Mouse (Mus musculus): ENCODE data around the gene D930007J09Rik.

The D930007J09Rik gene

GRCm38 (mm10) chr13:32802259-32803081 lies at the start of gene D930007J09Rik:
D930007J09Rik (minus strand) TSS chr13:32802849.
- DNase-seq (ENCODE audit: low spot score): peak; percentile 34

GRCm38 (mm10) chr13:32851967-32852366 lies 49.3 kb upstream of the D930007J09Rik start:
- DNase-seq (ENCODE audit: low spot score): no peak

- peak; percentile 37 for DNase-seq (ENCODE audit: low spot score)
Measured at GRCm38 (mm10) chr13:32850668-32851404, 48.2 kb upstream of the D930007J09Rik start, which contains the start of gene Serpinb1a. Serpinb1a (minus strand) TSS chr13:32851185.

DNA sequence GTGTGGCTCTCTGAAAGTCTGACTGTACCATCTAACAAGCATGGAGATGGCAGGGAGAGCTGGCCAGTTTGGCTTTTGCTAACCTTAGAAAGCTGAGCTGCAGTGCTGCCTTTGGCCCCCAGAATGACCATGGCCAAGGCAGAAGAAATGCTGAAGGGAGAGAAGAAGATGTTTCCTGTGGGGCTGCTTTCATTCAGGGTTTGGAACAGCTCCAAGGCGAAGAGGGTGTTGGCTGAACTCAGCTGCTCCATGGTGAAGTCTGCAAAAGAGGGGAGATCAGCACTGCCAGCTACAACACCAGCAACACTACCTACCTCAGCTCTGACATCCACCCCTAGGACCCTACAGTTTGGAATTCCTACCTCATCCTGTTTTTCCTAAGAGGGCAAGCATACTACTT lies 47.5 kb upstream of the D930007J09Rik start:
- DNase-seq (ENCODE audit: low spot score): no peak

DNA sequence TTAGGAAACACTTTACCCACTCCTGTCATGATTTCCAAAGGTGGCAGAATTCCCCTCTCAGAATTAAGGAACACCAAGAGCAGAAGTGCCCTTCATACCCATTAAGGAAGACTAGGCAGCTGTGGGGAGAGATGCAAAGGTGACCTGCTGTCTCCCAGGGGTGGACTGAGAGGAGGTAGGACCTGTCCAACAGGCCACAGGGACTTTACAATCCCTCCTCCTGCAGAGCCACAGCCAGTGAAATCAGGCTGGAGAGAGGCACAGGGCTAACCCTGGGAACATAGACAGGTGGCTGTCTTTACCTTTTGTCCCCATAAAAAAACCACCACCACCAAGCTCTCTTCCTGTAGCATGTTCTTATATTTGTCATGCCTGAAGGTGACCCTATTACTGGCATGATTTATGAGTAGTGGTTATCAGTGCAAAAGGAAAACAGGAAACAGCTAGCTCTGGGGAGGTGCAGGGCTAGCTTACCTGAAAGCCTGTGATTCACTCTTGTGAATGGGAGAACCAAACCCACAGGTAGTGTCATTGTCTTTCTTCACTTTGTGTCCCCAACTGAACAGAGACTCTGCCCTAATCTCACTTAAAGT lies 47.0 kb upstream of the D930007J09Rik start:
- no peak for DNase-seq (ENCODE audit: low spot score)

DNA sequence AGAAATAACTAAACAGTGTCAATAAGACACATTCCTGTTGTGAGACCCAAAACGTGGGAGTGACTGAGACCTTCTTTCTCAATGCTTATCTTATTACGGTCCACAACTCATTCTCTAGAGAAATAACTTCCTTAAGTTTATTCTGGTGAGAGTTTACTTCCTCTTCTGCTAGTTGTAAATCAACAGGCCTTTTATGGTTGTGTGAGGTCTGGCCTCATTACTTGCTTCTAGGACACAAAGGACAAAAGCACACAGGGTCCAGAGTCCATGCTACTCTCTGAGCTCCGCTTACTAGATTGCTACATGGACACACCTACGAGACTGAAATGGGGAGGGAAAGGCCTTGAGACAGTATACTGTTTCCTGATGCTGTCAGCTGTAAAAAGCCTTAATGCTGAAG lies 46.4 kb upstream of the D930007J09Rik start:
- no peak for DNase-seq (ENCODE audit: low spot score)

DNA sequence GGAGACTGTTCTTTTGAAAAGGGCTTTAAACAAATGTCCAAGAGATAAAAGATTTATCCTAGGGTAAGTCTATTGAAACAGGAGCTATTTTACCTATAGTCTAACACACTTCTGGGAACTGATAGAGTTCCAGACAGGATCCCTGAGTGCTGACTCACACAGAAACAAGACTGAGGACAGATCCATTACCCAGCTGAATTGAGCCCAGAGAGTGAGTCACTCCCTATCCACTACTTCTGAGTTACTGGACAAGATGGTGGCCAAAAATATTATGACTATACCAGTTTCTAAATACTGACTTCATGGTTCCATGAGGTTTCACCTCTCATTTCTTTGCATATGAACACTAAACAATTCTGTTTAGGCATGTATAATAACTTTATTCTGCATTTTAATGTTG lies 43.6 kb upstream of the D930007J09Rik start:
- no peak for DNase-seq (ENCODE audit: low spot score)

DNA sequence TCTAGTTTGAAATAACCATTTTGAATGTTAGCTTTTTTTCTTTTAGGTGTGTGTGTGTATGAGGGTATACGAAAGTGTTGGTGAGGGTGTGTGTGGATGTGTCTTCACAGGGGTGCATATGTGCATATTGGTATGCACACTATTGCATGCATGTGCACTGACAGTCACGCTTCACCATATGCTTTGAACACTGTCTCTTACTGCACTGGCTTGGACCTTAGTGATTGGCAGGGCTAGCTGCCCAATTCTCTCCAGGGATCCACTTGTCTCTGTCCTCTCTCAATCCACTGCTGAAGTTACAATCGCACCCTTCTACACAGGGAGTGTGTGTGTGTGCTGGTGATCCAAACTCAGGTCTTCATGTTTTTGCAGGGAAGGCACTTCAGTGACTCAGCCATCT lies 38.7 kb upstream of the D930007J09Rik start:
- DNase-seq (ENCODE audit: low spot score): no peak

GRCm38 (mm10) chr13:32839314-32839713 lies 36.7 kb upstream of the D930007J09Rik start:
- no peak for DNase-seq (ENCODE audit: low spot score)

- no peak for DNase-seq (ENCODE audit: low spot score)
Measured at GRCm38 (mm10) chr13:32834513-32834912, 31.9 kb upstream of the D930007J09Rik start.

GRCm38 (mm10) chr13:32833237-32833636 lies 30.6 kb upstream of the D930007J09Rik start:
- DNase-seq (ENCODE audit: low spot score): no peak

DNA sequence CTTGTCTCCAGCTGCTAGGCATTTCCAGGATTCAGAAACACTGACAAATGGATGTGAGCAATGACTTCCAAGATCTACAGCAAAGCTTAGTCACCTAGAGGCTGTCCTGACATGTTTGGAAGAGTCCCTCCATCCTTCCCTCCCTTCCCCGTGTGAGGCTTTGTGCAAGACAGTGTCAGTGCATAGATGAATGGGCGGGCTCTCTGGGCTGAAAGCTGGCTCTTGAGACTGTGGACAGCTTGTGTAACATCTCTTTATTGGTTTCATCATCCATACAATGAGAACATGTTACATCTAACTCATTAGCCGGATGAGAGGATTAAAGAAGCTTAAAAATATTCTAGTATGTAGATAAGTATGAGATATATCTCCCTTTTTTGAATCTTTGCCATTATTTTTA lies 30.1 kb upstream of the D930007J09Rik start:
- DNase-seq (ENCODE audit: low spot score): no peak

GRCm38 (mm10) chr13:32831505-32832273 lies 29.0 kb upstream of the D930007J09Rik start:
- DNase-seq (ENCODE audit: low spot score): no peak

GRCm38 (mm10) chr13:32828886-32829285 lies 26.2 kb upstream of the D930007J09Rik start:
- no peak for DNase-seq (ENCODE audit: low spot score)

DNA sequence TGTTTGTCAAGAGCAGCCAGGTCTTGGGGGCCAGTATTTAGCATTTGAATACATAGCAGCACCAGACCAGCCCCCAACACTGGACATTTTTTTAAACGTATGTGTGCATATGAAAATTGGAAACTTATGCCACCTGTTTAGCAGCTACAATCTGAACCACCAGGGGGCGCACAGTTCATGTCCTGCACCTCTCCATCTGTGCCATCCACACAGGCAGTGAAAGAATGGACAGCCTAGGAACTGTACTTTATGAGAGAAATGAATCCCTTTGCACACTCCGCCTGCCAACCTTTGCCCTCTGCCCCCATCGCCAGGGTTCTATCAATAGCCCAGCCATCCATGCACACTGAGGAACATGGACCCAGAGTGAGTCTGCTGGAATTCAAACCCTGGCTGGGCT lies 25.3 kb upstream of the D930007J09Rik start:
- no peak for DNase-seq (ENCODE audit: low spot score)

DNA sequence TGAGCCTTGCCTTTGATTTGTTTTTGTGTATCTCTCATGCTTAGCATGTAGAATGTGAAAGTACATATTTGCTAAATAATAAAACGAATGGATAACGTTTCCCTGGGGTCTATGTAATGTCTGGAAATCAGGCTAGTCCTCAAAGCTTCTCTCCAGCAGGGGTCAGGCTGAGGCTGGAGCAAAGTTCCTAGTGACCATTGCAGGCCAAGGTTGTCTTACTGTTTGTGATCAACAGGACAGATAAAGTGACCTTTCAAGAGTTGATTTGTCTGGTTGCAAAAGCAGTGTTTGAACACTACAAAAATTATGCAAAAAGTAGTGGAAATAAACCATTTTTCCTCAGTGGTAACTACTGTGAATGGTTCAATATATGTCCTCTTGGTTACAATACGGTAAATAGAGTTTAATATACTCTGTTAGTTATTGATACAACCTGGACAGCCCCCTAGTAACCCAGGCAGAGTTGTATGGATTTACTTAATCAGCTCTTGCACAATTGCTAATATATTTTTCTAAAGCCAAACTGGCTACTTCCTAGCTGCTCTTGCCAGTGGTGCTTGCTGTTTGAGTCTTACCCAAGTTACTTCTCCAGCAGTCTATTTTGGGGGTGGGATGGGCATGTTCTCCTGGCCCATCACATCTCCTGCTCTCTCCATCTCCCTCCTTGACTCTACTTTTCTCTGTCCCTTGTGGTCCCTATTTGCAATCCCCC lies 24.6 kb upstream of the D930007J09Rik start:
- no peak for DNase-seq (ENCODE audit: low spot score)

GRCm38 (mm10) chr13:32825546-32825945 lies 22.9 kb upstream of the D930007J09Rik start:
- DNase-seq (ENCODE audit: low spot score): no peak

GRCm38 (mm10) chr13:32824377-32825330 lies 22.0 kb upstream of the D930007J09Rik start:
- no peak for DNase-seq (ENCODE audit: low spot score)

DNA sequence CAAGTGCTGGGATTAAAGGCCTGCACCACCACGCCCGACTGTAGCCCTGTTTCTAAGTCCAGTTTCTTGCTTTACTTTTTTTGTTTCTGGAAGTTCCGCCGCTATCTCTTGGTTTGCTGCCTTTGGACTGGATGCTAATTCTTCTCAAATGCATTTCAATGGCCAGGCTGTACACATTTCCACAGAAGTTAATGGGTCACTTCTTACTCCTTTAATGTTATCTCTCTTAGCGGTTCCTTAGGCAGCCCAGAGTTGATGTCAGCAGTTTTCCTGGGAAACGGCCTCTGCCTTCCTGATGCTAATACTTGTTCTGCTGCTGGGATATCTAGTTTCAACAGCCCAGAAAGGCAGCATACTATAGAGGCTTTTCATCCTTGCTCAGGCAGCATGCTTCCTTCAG lies 20.5 kb upstream of the D930007J09Rik start:
- no peak for DNase-seq (ENCODE audit: low spot score)

DNA sequence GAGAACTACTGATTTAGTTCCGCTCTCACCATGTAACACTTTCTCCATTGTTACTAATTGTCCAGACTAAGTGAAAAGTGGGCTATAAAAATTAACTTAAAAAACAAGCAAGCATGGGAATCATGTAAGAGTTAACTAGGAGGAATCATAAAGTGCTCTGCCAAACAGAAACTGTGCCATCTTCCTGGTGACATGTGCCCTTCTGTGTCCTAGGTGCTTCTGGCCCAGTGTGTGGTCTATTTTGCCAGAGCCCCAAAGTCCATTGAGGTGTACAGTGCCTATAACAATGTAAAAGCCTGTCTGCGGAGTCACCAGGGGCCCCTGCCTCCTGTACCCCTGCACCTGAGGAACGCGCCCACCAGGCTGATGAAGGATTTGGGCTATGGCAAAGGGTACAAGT lies 19.0 kb upstream of the D930007J09Rik start:
- DNase-seq (ENCODE audit: low spot score): no peak
